Mouse (Mus musculus) forebrain, embryonic 16.5 days (tissue): Measurements from ENCODE around the gene Neurog3. TPM values are rescaled to one million over a fixed set of nuclear protein-coding genes. Genes with fewer than 3 reads are reported as not detected.

ENCODE experiments used
- ATAC-seq: fragments of 200-750 bp; cut with Nextera tagmentation; 2 replicates; pipeline ENCODE4 v1.8.0; 2017; ENCODE audit warnings: mild to moderate bottlenecking, moderate library complexity
- H3K27ac ChIP-seq: fragments of 300-500 bp; sonication (generic); 2 replicates; pipeline ENCODE4 v1.5.1; 2014; ENCODE audit warnings: low read length, control low read depth
- H3K27me3 ChIP-seq: fragments of 300-500 bp; sonication (generic); replicated peaks from 2 replicates; pipeline ENCODE4 v1.6.1; 2014; ENCODE audit warnings: low read length; ENCODE audit not compliant: control insufficient read depth, insufficient read depth
- H3K36me3 ChIP-seq: fragments of 300-500 bp; sonication (generic); 2 replicates; pipeline ENCODE4 v1.6.1; 2014; ENCODE audit not compliant: control insufficient read depth, insufficient read depth
- H3K4me1 ChIP-seq: fragments of 300-500 bp; sonication (generic); replicated peaks from 2 replicates; pipeline ENCODE4 v1.6.1; 2014; ENCODE audit warnings: low read length; ENCODE audit not compliant: control insufficient read depth, insufficient read depth
- H3K4me2 ChIP-seq: fragments of 300-500 bp; sonication (generic); 2 replicates; pipeline ENCODE4 v1.6.1; 2014; ENCODE audit warnings: mild to moderate bottlenecking, low read length, control low read depth
- H3K4me3 ChIP-seq: fragments of 300-500 bp; sonication (generic); replicated peaks from 2 replicates; pipeline ENCODE4 v1.5.1; 2014; ENCODE audit warnings: mild to moderate bottlenecking, low read length, control low read depth
- H3K9ac ChIP-seq: fragments of 300-500 bp; sonication (generic); replicated peaks from 2 replicates; pipeline ENCODE4 v1.6.1; 2014; ENCODE audit warnings: low read depth, low read length, control low read depth
- H3K9me3 ChIP-seq: fragments of 300-500 bp; sonication (generic); 2 replicates; pipeline ENCODE4 v1.6.1; 2016; ENCODE audit warnings: low read length; ENCODE audit not compliant: control insufficient read depth
- WGBS: fragments of 180-500 bp; shearing (Covaris S2); extraction: QIAGEN DNeasy Blood & Tissue Kit; methylation state at CpG from one replicate; pipeline ENCODE4 v1.1.7; 2014; 5-methylcytosine and 5-hydroxymethylcytosine counted together
- polyA plus RNA-seq: library from polyadenylated mRNA; unstranded; fragments of >200 nt; fragmentation: Nextera tagmentation; extraction: Ambion mirVana; gene quantifications from 2 replicates; pipeline ENCODE4 v1.2.1, GENCODE M21; 2015

Gene Neurog3
- polyA plus RNA-seq, 1 experiment from 2014 or later, result 0.16 TPM

- H3K27ac ChIP-seq, result peak overlapping the region; percentile 92
- H3K27me3 ChIP-seq, result 0 out of 2 replicates have a peak, but pooled peaks cover 2% of the 10 kb centered on the region
- no peak overlapping the region for H3K4me3 ChIP-seq
- 5% methylated on average over 7 of the region's 7 CpGs for WGBS
- no peaks in the 10 kb centered on the region for H3K36me3 ChIP-seq
- H3K9ac ChIP-seq, result 0 out of 2 replicates have a peak overlapping the region, but pooled peaks have one; percentile 18
- ATAC-seq, result peak; percentile 88
- no peaks in the 10 kb centered on the region for H3K9me3 ChIP-seq
- H3K4me2 ChIP-seq, result peak overlapping the region; percentile 18
- H3K4me1 ChIP-seq, result peaks cover 26% of the 10 kb centered on the region
These were observed 31.1 kb upstream of the Neurog3 start for GRCm38 (mm10) chr10:62101504-62102439.

- no peak overlapping the region for H3K4me3 ChIP-seq
- WGBS, result 32% methylated on average over 7 of the region's 7 CpGs
- H3K9ac ChIP-seq, result no peak overlapping the region
- 0 out of 2 replicates have a peak, but pooled peaks cover 2% of the 10 kb centered on the region for H3K27me3 ChIP-seq
- no peak overlapping the region for H3K4me2 ChIP-seq
- H3K36me3 ChIP-seq, result no peaks in the 10 kb centered on the region
- H3K27ac ChIP-seq, result no peak overlapping the region
- no peaks in the 10 kb centered on the region for H3K9me3 ChIP-seq
- no peak for ATAC-seq
- H3K4me1 ChIP-seq, result peaks cover 32% of the 10 kb centered on the region
These were observed 27.9 kb upstream of the Neurog3 start for GRCm38 (mm10) chr10:62104835-62105576.

- H3K36me3 ChIP-seq, result no peaks in the 10 kb centered on the region
- 73% methylated on average over 9 of the region's 9 CpGs for WGBS
- ATAC-seq, result no peak
- peaks cover 17% of the 10 kb centered on the region for H3K4me1 ChIP-seq
- H3K9me3 ChIP-seq, result no peaks in the 10 kb centered on the region
- H3K4me2 ChIP-seq, result no peak overlapping the region
- no peak overlapping the region for H3K27ac ChIP-seq
- 0 out of 2 replicates have a peak, but pooled peaks cover 2% of the 10 kb centered on the region for H3K27me3 ChIP-seq
- no peak overlapping the region for H3K4me3 ChIP-seq
- no peak overlapping the region for H3K9ac ChIP-seq
These were observed 25.8 kb upstream of the Neurog3 start for GRCm38 (mm10) chr10:62107048-62107447.

- peak overlapping the region; percentile 94 for H3K9ac ChIP-seq
- WGBS, result 0% methylated on average over 57 of the region's 57 CpGs
- H3K36me3 ChIP-seq, result no peaks in the 10 kb centered on the region
- peak; percentile 87 for ATAC-seq
- H3K9me3 ChIP-seq, result no peaks in the 10 kb centered on the region
- H3K4me3 ChIP-seq, result peak overlapping the region; percentile 81
- no peak overlapping the region for H3K27ac ChIP-seq
- H3K4me1 ChIP-seq, result peaks cover 24% of the 10 kb centered on the region
- no peaks in the 10 kb centered on the region for H3K27me3 ChIP-seq
- H3K4me2 ChIP-seq, result peak overlapping the region; percentile 88
These were observed 22.2 kb upstream of the Neurog3 start for GRCm38 (mm10) chr10:62110504-62111206.

GRCm38 (mm10) chr10:62111207-62111576 is 21.7 kb upstream of the Neurog3 start:
- 43% methylated on average over 6 of the region's 6 CpGs for WGBS
- no peak overlapping the region for H3K27ac ChIP-seq
- peak overlapping the region; percentile 94 for H3K9ac ChIP-seq
- H3K9me3 ChIP-seq, result no peaks in the 10 kb centered on the region
- H3K4me1 ChIP-seq, result peaks cover 24% of the 10 kb centered on the region
- peak overlapping the region; percentile 81 for H3K4me3 ChIP-seq
- H3K4me2 ChIP-seq, result peak overlapping the region; percentile 88
- peak; percentile 3; the same call in 1 of the 2 replicates for ATAC-seq
- no peaks in the 10 kb centered on the region for H3K27me3 ChIP-seq
- no peaks in the 10 kb centered on the region for H3K36me3 ChIP-seq

GRCm38 (mm10) chr10:62113865-62114647 is 18.8 kb upstream of the Neurog3 start:
- WGBS, result 28% methylated on average over 9 of the region's 9 CpGs
- Histone ChIP-seq H3K9ac (no peak overlapping the region), H3K27ac (no peak overlapping the region), H3K27me3 (no peaks in the 10 kb centered on the region), H3K4me1 (peaks cover 21% of the 10 kb centered on the region), H3K4me3 (no peak overlapping the region), H3K36me3 (no peaks in the 10 kb centered on the region), H3K9me3 (no peaks in the 10 kb centered on the region), H3K4me2 (no peak overlapping the region)
- peak; percentile 38 for ATAC-seq

GRCm38 (mm10) chr10:62127137-62127536 is 5.8 kb upstream of the Neurog3 start:
- Histone ChIP-seq H3K9ac (no peak overlapping the region), H3K4me3 (no peak overlapping the region), H3K27me3 (peaks cover 44% of the 10 kb centered on the region), H3K4me2 (no peak overlapping the region), H3K27ac (no peak overlapping the region), H3K9me3 (no peaks in the 10 kb centered on the region), H3K36me3 (no peaks in the 10 kb centered on the region), H3K4me1 (peaks cover 15% of the 10 kb centered on the region)
- no peak for ATAC-seq
- WGBS, result 33% methylated on average over 6 of the region's 6 CpGs

GRCm38 (mm10) chr10:62127711-62128231 is 5.1 kb upstream of the Neurog3 start:
- H3K4me1 ChIP-seq, result peaks cover 18% of the 10 kb centered on the region
- no peak for ATAC-seq
- H3K9ac ChIP-seq, result no peak overlapping the region
- H3K36me3 ChIP-seq, result no peaks in the 10 kb centered on the region
- H3K4me2 ChIP-seq, result peak overlapping the region; percentile 47
- 35% methylated on average over 21 of the region's 21 CpGs for WGBS
- no peaks in the 10 kb centered on the region for H3K9me3 ChIP-seq
- no peak overlapping the region for H3K27ac ChIP-seq
- H3K4me3 ChIP-seq, result peak overlapping the region; percentile 14; the same call in 1 of the 2 replicates
- peaks cover 51% of the 10 kb centered on the region for H3K27me3 ChIP-seq
